Mouse (Mus musculus) NIH3T3 (cell line): ENCODE measurements around the gene Arhgef1.
"Not testable (repeated sequence)": the region's sequence is repeated elsewhere in the genome, so short reads cannot be mapped to it uniquely, and the experiment has no call there.

Experiments
- DNase-seq: peaks from one replicate; pipeline ENCODE4 v3.0.0-alpha.2; 2012; ENCODE audit warnings: low read depth

Gene Arhgef1

GRCm38 (mm10) chr7:24890281-24891216, 12.2 kb upstream of the Arhgef1 start:
- DNase-seq: peak; percentile 91

DNA sequence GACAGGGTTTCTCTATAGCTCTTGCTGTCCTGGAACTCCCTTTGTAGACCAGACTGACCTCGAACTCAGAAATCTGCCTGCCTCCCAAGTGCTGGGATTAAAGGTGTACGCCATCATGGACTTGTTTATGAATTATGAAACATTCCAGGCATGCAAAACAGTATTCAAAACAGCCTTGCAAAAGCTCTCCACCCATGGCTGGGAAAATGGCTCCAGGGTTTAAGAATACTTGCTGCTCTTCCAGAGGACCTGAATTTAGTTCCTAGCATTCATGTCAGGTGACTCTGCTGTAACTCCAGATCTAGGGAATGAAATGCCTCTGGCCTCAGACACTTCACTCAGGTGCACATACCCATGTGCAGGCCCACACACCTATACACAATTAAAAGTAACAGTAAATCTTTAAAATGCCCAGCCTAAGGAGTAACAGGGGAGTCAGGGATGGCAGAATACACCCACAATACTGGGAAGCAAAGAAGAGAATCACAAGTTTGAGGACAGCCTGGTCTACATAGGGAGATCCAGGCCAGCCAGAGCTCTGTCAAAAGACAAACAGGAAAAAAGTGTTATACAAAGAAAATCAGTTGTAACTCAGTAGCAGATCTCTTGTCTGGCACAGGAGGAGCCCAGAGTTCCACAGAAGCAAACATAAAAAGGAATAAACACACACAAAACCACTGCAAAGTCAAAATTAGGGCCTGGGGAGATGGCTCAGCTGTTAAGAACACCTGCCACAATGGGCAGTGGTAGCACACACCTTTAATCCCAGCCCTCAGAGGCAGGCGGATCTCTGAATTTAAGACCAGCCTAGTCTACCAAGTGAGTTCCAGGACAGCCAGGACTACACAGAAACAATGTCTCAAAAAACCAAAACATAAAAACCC, 11.2 kb upstream of the Arhgef1 start:
- no peak for DNase-seq

GRCm38 (mm10) chr7:24892125-24892583, 10.6 kb upstream of the Arhgef1 start:
- no peak for DNase-seq

GRCm38 (mm10) chr7:24895749-24896148, 7.0 kb upstream of the Arhgef1 start:
- not testable (repeated sequence) for DNase-seq

- DNase-seq: no peak
Measured at GRCm38 (mm10) chr7:24896269-24896668, 6.4 kb upstream of the Arhgef1 start.

DNA sequence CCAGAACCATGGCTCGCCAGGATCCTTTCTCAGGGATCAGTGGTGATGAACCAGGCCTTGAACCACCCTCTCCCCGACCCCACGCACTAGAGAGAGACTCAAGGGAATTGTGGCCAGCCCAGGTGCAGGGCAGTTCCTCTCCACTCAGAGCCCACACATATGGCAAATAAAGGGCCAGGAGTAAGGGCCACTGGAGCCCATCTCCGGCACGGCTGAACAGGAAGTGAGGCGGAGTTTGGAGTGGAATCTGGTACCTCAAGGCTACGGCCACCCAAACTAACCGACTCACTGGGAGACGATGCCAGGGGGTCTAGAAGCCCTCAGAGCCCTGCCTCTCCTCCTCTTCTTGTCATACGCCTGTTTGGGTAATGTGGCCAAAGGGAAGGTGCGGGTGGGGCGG, 5.5 kb upstream of the Arhgef1 start, which contains the start of gene Cd79a:
Gene Cd79a (plus strand): TSS at position 158 of the 400 bp plus-strand sequence.
- no peak for DNase-seq

DNA sequence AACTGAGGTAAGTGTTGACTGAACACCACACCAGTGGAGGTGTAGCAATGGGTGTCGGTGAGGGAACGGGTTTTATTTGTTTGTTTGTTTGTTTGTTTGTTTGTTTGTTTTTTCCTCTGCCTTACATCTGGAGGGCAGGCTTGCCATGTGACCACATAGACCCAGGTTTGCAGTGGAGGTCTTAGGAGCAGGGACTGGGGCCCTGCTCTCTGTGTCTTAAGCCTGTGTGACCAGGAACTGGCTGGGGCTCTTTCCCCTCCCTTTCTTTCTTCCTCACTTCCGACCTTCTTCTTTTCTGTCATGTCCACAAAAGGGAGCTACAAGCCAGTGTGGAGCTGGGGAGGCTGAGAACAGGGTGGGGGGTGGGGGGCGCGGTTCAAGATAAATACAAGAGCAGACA, 4.8 kb upstream of the Arhgef1 start:
- no peak for DNase-seq

DNA sequence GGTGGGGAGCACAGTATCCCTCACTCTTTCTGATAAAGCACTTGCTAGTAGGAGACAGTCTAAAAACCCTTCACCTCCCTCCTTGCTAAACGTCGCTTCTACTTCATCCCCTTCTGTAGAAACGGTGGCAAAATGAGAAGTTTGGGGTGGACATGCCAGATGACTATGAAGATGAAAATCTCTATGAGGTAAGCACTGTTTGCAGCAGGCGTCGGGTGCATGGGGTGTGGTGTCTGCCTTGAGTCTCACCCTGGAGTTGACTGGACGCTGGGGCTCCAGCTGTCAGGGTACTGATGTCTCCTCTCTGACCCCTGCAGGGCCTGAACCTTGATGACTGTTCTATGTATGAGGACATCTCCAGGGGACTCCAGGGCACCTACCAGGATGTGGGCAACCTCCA, 1.6 kb upstream of the Arhgef1 start:
- DNase-seq: no peak

GRCm38 (mm10) chr7:24901842-24902241, 870 bp upstream of the Arhgef1 start:
- no peak for DNase-seq

GRCm38 (mm10) chr7:24902264-24902629, 465 bp upstream of the Arhgef1 start:
- DNase-seq: no peak

DNA sequence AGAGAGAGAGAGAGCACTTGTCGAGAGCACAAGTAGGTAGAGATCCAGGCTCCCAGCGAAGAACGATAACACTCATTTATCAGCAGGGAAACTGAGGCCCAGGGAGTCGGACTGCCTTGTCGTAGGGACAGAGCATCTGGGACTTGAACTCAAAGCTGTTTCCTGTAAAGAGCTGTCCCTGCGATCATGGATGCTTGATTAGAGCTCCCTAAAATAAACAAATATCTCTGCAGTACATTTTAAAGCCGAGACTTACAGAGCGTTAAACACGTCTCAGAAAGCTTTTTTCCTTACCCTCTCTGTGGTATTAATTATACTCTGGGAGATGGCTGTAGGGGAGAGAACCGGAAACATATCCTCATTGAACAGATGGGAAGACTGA, 723 bp downstream of the Arhgef1 start:
- no peak for DNase-seq

DNA sequence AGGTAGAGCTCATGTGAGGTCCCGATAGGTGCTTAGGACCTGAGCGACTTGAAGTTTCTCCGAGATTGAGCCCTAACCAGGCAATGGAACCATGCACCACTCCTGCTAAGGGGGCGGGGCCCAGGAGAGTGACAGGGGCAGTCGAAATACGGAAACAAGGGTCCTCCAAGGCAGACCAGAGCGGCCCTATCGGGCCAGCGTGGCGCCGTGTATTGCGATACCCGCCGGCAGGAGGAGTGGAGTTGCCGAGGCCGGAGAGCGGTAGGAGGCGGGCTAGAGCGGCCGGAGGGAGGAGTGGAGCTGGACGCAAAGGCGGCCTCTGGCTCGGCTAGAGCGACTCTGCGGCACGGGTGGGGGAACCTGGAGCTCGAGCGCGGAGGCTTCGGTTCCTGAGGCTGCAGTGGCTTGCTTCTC, 1.4 kb downstream of the Arhgef1 start:
- peak; percentile 99 for DNase-seq

DNA sequence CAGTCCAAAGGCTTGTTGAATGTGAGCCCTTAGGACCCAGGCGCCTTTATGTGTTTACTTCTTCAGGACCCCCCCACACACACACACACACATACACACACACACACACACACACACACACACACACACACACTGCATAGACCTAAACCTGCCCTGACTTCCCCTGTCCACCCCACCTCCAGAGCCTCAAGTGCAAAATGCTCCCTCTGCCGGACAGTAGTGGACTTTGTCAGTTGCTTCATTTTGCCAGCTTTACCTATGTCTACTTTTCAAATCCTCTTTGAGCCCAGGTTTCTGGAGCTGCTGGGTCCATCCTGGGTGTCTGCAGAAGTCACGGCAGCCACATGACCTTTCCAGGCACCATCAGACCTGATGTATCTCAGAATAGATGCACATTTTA, 2.2 kb downstream of the Arhgef1 start:
- DNase-seq: peak; percentile 86

DNA sequence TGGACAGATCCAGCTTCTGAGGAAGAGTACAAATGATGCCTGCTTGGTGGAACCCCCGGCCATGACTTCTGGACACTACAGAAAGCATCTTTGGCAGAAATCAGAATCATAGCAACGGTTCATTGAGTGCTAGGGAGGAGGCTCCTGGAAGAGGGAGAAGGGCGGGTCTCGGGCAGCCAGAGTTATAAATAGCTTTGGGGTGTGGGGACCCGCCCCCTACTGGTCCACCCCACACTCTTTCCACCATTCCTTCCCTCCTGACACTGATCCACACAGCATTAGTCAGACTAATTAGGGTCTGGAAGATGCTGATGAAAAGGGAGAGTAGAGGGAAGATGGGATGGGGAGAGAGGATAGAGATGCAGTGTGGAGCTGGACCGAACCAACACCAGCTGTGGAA, 3.8 kb downstream of the Arhgef1 start:
- peak; percentile 47 for DNase-seq

DNA sequence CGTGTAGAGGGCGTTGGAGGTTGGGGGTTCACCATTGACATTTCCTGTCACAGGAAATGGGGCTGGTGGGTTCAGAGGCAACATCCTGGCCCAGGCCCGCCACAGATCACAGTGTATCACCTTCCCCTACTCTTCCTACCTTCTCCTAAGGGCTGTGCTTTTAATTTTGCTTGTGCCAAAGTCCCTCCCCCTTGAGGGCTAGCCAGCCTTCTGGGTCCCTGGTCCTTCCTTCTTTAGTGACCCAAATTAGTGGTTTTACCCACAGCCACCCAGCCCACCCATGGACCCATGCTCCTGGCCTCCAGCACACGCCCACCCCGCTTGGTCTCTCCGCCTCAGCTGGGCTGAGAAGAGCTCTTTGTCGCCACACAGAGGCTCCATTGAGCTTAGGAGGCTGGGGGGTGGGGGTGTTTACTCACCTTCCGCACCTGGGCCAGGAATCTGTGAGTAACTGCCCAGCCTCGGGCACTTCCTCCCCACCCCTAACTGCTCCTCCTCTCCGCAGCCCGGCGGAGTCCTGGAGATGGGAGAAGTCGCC, 4.6 kb downstream of the Arhgef1 start:
- no peak for DNase-seq

DNA sequence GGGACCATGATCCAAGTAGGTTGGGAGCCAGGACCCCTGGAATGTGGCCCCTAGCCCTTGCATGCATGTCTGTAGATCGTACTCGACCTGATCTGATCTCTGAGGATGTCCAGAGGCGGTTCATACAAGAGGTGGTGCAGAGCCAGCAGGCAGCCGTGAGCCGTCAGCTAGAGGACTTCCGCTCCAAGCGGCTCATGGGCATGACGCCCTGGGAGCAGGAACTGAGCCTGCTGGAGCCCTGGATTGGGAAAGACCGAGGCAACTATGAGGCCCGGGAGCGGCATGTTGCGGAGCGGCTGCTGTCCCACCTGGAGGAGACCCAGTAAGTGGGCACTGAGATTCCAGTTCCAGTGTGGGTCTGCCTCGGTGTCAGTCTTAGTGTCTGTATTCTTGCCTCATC, 9.8 kb downstream of the Arhgef1 start:
- DNase-seq: no peak

DNA sequence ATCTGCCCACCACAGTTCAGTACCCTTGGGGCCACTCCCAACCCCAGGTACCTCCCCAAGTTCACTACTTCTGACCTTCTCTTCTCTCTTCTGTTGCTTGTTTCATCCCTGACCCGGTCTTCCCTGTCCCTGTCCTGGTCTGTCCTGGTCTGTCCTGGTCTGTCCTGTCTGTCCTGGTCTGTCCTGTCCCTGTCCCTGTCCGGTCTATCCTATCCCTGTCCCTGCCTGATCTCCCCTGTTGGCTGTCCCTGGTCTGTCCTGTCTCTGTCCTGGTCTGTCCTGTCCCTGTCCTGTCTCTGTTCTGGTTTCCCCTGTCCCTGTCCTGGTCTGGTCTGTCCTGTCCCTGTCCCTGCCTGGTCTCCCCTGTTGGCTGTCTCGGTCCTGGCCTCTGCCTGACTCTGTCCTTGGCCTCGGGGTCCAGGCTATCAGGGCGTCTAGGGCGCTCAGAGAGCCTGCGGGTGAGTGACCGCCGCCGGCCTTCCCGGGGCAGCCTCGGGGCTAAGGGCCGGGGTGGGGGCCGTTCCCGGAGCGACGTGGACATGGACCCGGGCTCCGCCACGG, 16.1 kb downstream of the Arhgef1 start:
- DNase-seq: no peak

DNA sequence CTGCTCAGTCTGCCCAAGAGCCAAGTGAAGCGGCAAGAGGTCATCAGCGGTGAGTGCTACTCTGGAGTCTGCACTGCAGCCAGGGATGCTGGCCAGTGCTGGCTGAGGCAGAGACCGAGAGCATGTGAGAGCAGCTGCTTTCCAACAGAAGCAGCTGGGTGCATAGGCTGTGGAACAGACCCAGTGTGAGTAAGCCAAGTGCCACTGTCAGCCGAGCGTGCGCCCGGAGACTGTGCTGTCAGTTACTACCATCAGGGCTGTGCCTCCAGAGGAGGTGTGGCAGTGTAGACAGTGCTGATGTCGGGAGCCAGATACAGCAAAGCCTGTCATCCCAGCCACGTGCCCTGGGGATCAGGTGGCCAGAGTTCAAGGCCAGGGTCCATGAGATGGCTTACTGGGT, 17.0 kb downstream of the Arhgef1 start:
- no peak for DNase-seq

DNA sequence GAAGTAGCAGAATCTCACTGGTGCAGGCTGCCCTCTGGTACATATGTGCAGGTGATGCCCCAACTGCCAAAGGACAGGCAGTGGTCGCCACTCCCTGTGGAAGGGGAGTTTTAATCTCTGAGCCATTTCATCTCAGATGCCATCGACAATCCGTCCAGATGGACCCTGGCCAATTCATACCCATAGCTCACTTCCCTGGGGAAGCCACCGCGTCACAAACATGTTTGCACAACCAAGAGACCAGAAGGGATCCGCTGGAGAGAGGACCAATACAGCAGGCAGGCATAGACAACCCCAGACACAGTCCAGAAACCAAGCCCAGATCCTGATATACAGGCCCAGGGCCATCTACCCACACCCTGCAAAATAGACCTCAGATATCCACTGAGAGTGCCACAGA, 27.8 kb downstream of the Arhgef1 start:
- no peak for DNase-seq

DNA sequence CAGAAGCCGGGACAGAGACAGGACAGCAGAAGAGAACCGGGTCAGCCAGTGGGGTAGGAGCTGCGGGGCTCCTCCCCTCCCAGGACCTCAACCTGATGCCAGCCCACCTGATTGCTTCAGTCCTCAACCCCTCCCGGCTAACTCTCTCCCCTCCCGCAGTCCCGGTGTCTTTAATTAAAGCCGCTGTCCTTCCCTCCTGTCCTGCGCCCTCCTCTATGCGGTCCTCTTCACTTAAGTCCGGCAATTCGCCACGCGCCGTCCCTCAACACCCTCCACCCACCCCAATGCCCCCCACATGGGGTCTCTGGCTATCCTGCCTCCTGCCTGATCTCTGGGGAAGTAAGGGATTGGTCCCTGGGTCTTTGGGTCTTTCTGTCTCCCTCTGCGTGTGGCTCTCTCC, 28.9 kb downstream of the Arhgef1 start:
- DNase-seq: no peak

DNA sequence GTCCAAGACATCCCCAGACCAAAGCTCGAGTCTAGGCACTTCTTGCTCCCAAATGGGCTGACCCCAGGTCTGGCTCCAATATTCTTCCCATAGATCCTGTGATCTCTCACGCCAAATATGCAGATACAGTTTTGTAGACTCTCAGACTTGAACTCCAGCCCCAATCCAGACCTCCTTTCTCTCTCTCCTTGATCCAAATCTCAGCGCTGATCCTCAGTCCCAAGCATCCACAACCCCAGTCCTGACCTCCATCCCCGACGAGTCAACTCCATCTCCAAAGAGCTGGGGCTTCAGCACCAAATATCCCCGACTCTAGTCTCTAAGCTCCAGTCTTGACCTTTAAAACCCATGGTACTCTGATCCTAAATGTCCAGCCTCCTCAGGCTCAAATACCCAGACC, 40.9 kb downstream of the Arhgef1 start:
- no peak for DNase-seq

DNA sequence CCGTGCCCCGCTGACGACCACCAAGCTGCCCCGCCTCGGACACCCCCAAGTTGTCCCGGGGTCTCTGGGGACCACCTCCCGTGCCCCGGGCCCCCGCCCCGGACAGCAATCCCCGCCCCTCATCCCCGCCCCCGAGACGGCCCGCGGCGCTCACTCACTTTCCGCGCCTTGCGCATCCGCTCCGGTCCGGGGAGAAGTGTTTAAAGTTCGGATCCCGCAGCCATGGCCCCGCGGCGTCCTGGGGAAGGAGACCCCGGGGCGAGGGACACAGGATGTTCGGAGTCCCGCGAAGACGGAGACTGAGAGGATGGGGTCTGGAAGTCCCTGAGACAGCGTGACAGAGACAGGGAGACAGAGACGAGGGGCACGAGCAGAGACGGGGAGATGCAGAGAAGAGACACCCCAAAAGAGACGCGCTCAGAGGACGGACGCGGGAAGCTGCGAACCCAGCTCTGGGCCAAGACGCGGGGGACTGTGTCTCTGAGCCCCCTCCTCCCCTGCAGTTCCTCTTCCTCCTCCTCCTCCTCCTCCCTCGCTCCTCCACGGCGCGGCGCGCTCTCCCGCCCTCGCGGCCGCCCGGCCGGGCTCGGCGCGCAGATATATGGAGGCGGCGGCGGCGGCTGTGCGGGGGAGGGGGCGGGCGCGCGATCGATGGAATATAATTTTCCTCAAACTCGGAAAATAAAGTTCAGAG, 41.7 kb downstream of the Arhgef1 start, which contains the start of gene Gm4881:
Gene Gm4881 (minus strand): TSS at position 238 of the 694 bp plus-strand sequence.
- DNase-seq: no peak
